Mouse (Mus musculus) monocyte, adult 5-6 weeks (primary cell): ENCODE measurements around the gene Stx1a. TPM values are rescaled to one million over a fixed set of nuclear protein-coding genes. Genes with fewer than 3 reads are reported as not detected.
A peak's percentile ranks its signal among the peaks of the same experiment; 100 is the strongest.
"Not testable (repeated sequence)": the region's sequence is repeated elsewhere in the genome, so short reads cannot be mapped to it uniquely, and the experiment has no call there.

Experiments used
- ATAC-seq: fragments of 153-309, 156-312 bp; replicated peaks from 2 replicates; pipeline ENCODE4 v1.8.0; 2017; ENCODE audit warnings: mild to moderate bottlenecking; ENCODE audit not compliant: low TSS enrichment, insufficient number of reproducible peaks, severe bottlenecking, poor library complexity, low FRiP score
- total RNA-seq: library from RNA; stranded (forward); fragments of 200-1000, 200-491, 200-594 nt; gene quantifications from 3 replicates; pipeline ENCODE4 v1.2.3, GENCODE M21; 2017

Gene Stx1a
- total RNA-seq, 1 experiment from 2014 or later, result 0.76 TPM

- ATAC-seq, result no peak
These were observed 9.3 kb downstream of the Stx1a start for GRCm38 (mm10) chr5:135032581-135032980.

- ATAC-seq, result no peak
These were observed 11.3 kb downstream of the Stx1a start for GRCm38 (mm10) chr5:135034593-135034992.

- no peak for ATAC-seq
These were observed 12.5 kb downstream of the Stx1a start for GRCm38 (mm10) chr5:135035608-135036359.

GRCm38 (mm10) chr5:135037946-135038345 lies 14.7 kb downstream of the Stx1a start:
- ATAC-seq, result no peak

- ATAC-seq, result no peak
These were observed 16.3 kb downstream of the Stx1a start for GRCm38 (mm10) chr5:135039541-135039940.

GRCm38 (mm10) chr5:135040059-135040458 lies 16.8 kb downstream of the Stx1a start:
- ATAC-seq, result no peak

- no peak for ATAC-seq
These were observed 17.5 kb downstream of the Stx1a start for GRCm38 (mm10) chr5:135040777-135041176.

- no peak for ATAC-seq
These were observed 19.0 kb downstream of the Stx1a start for GRCm38 (mm10) chr5:135042105-135042788.

- ATAC-seq, result no peak
These were observed 21.3 kb downstream of the Stx1a start for GRCm38 (mm10) chr5:135044575-135044974.

GRCm38 (mm10) chr5:135048539-135048938 lies 25.3 kb downstream of the Stx1a start:
- no peak for ATAC-seq

- not testable (repeated sequence) for ATAC-seq
These were observed 26.0 kb downstream of the Stx1a start for GRCm38 (mm10) chr5:135049268-135049667.

GRCm38 (mm10) chr5:135053356-135053755 lies 30.1 kb downstream of the Stx1a start:
- ATAC-seq, result no peak

- peak; percentile 94 for ATAC-seq
These were observed 40.5 kb downstream of the Stx1a start, which contains the start of gene Dnajc30 for GRCm38 (mm10) chr5:135063629-135064381. Gene Dnajc30, plus strand, starts transcription at chr5:135064202.

- ATAC-seq, result no peak; the same call in 1 of the 2 replicates
These were observed 41.1 kb downstream of the Stx1a start for GRCm38 (mm10) chr5:135064382-135064766.

- not testable (repeated sequence) for ATAC-seq
These were observed 41.7 kb downstream of the Stx1a start, which contains the start of gene Bud23 for GRCm38 (mm10) chr5:135064909-135065446. Gene Bud23, minus strand, starts transcription at chr5:135064959.

GRCm38 (mm10) chr5:135066008-135066407 lies 42.7 kb downstream of the Stx1a start:
- no peak for ATAC-seq

GRCm38 (mm10) chr5:135070448-135070847 lies 47.2 kb downstream of the Stx1a start:
- ATAC-seq, result no peak

GRCm38 (mm10) chr5:135072061-135072460 lies 48.8 kb downstream of the Stx1a start:
- ATAC-seq, result no peak

GRCm38 (mm10) chr5:135072720-135073119 lies 49.4 kb downstream of the Stx1a start:
- ATAC-seq, result no peak
